Mouse (Mus musculus) midbrain, embryonic 15.5 days (tissue): Measurements from ENCODE around the gene Tsfm. TPM values are rescaled to one million over a fixed set of nuclear protein-coding genes. Genes with fewer than 3 reads are reported as not detected.

Experiments
- ATAC-seq: fragments of 200-750 bp; cut with Nextera tagmentation; replicated peaks from 2 replicates; pipeline ENCODE4 v1.8.0; 2017; ENCODE audit warnings: moderate TSS enrichment
- H3K27ac ChIP-seq: fragments of 300-500 bp; sonication (generic); 2 replicates; pipeline ENCODE4 v1.5.1; 2015; ENCODE audit warnings: mild to moderate bottlenecking, inconsistent platforms
- H3K27me3 ChIP-seq: fragments of 300-500 bp; sonication (generic); replicated peaks from 2 replicates; pipeline ENCODE4 v1.6.1; 2015; ENCODE audit warnings: inconsistent platforms
- H3K36me3 ChIP-seq: fragments of 300-500 bp; sonication (generic); replicated peaks from 2 replicates; pipeline ENCODE4 v1.6.1; 2015; ENCODE audit warnings: inconsistent platforms
- H3K4me1 ChIP-seq: fragments of 300-500 bp; sonication (generic); 2 replicates; pipeline ENCODE4 v1.6.1; 2015; ENCODE audit warnings: inconsistent platforms
- H3K4me2 ChIP-seq: fragments of 300-500 bp; sonication (generic); 2 replicates; pipeline ENCODE4 v1.6.1; 2015; ENCODE audit warnings: inconsistent platforms, mild to moderate bottlenecking, moderate library complexity
- H3K4me3 ChIP-seq: fragments of 300-500 bp; sonication (generic); 2 replicates; pipeline ENCODE4 v1.5.1; 2015; ENCODE audit warnings: mild to moderate bottlenecking, inconsistent platforms
- H3K9ac ChIP-seq: fragments of 300-500 bp; sonication (generic); 2 replicates; pipeline ENCODE4 v1.6.1; 2015; ENCODE audit warnings: mild to moderate bottlenecking, inconsistent platforms
- H3K9me3 ChIP-seq: fragments of 300-500 bp; sonication (generic); 2 replicates; pipeline ENCODE4 v1.6.1; 2016; ENCODE audit warnings: inconsistent platforms
- WGBS: fragments of 180-500 bp; shearing (Covaris S2); methylation state at CpG from one replicate; pipeline ENCODE4 v1.1.7; 2015; ENCODE audit warnings: mixed read lengths; 5-methylcytosine and 5-hydroxymethylcytosine counted together
- polyA plus RNA-seq: library from polyadenylated mRNA; unstranded; fragments of >200 nt; fragmentation: Nextera tagmentation; extraction: Ambion mirVana; gene quantifications from 2 replicates; pipeline ENCODE4 v1.2.1, GENCODE M21; 2015

The Tsfm gene
- polyA plus RNA-seq, 1 experiment from 2014 or later: 57.3 TPM

- ATAC-seq: no peak
- Histone ChIP-seq H3K4me2 (no peak overlapping the region), H3K9ac (no peak overlapping the region), H3K27ac (no peak overlapping the region), H3K36me3 (peaks cover 11% of the 10 kb centered on the region), H3K4me3 (no peak overlapping the region), H3K9me3 (no peaks in the 10 kb centered on the region), H3K4me1 (peaks cover 11% of the 10 kb centered on the region), H3K27me3 (peaks cover 50% of the 10 kb centered on the region)
- 6% methylated on average over 35 of the region's 35 CpGs for WGBS
Measured at GRCm38 (mm10) chr10:127048608-127049394, 18.2 kb upstream of the Tsfm start.

DNA sequence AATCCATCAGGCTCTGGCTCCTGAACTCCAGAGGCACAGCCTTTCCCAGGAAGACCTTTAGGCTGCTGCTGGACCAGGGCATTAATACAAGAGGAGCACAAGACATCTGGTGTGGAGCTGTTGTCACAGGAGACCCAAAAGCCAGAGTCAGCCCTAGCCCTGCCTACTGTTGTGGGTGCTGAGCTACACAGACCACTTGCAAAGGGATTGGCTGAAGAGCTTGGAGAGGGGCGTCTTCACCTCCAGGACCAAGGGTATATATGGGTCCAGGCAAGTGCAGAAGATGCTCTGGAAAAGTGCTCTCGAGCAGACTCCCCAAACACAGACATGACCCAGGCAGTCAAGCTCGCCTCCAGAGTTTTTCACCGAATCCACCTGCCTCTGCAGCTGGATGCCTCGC is 17.3 kb upstream of the Tsfm start, which contains the start of gene Cyp27b1:
Gene Cyp27b1, plus strand, starts transcription at position 297 of the 400 bp plus-strand sequence.
- H3K4me2 ChIP-seq: no peak within 1 kb of the TSS
- H3K36me3 ChIP-seq: 0 out of 2 replicates have a peak, but pooled peaks cover 3% of the 10 kb centered on the region
- H3K27me3 ChIP-seq: peaks cover 50% of the 10 kb centered on the region
- ATAC-seq: no peak
- H3K9me3 ChIP-seq: no peaks in the 10 kb centered on the region
- H3K4me3 ChIP-seq: no peak within 1 kb of the TSS
- 30% methylated on average over 5 of the region's 5 CpGs for WGBS
- H3K9ac ChIP-seq: no peak within 1 kb of the TSS
- H3K27ac ChIP-seq: no peak within 1 kb of the TSS
- H3K4me1 ChIP-seq: peaks cover 12% of the 10 kb centered on the region

GRCm38 (mm10) chr10:127043187-127043586 is 12.5 kb upstream of the Tsfm start:
- 56% methylated on average over 6 of the region's 6 CpGs for WGBS

GRCm38 (mm10) chr10:127042468-127043115 is 12.0 kb upstream of the Tsfm start:
- Histone ChIP-seq H3K4me2 (peak overlapping the region; percentile 91), H3K9me3 (no peaks in the 10 kb centered on the region), H3K9ac (peak overlapping the region; percentile 60; the same call in 1 of the 2 replicates), H3K36me3 (no peaks in the 10 kb centered on the region), H3K27me3 (peaks cover 9% of the 10 kb centered on the region), H3K4me1 (peaks cover 16% of the 10 kb centered on the region), H3K27ac (no peak overlapping the region), H3K4me3 (peak overlapping the region; percentile 80)
- WGBS: 16% methylated on average over 5 of the region's 5 CpGs
- ATAC-seq: no peak

More at GRCm38 (mm10) chr10:127043187-127043586, 12.5 kb upstream of the Tsfm start:
- Histone ChIP-seq H3K27me3 (peaks cover 15% of the 10 kb centered on the region), H3K4me3 (no peak overlapping the region; the same call in 1 of the 2 replicates), H3K9ac (no peak overlapping the region), H3K4me1 (peaks cover 16% of the 10 kb centered on the region), H3K36me3 (no peaks in the 10 kb centered on the region), H3K9me3 (no peaks in the 10 kb centered on the region), H3K27ac (no peak overlapping the region), H3K4me2 (no peak overlapping the region)
- no peak for ATAC-seq

- no peaks in the 10 kb centered on the region for H3K36me3 ChIP-seq
- H3K4me1 ChIP-seq: peaks cover 16% of the 10 kb centered on the region
- WGBS: under 1% methylated on average over 44 of the region's 44 CpGs
- H3K9ac ChIP-seq: peak overlapping the region; percentile 60
- H3K4me2 ChIP-seq: peak overlapping the region; percentile 91
- H3K9me3 ChIP-seq: no peaks in the 10 kb centered on the region
- H3K4me3 ChIP-seq: peak overlapping the region; percentile 80
- peak overlapping the region; percentile 59 for H3K27ac ChIP-seq
- H3K27me3 ChIP-seq: peaks cover 6% of the 10 kb centered on the region
- ATAC-seq: peak; percentile 83
Measured at GRCm38 (mm10) chr10:127041774-127042338, 11.2 kb upstream of the Tsfm start.

DNA sequence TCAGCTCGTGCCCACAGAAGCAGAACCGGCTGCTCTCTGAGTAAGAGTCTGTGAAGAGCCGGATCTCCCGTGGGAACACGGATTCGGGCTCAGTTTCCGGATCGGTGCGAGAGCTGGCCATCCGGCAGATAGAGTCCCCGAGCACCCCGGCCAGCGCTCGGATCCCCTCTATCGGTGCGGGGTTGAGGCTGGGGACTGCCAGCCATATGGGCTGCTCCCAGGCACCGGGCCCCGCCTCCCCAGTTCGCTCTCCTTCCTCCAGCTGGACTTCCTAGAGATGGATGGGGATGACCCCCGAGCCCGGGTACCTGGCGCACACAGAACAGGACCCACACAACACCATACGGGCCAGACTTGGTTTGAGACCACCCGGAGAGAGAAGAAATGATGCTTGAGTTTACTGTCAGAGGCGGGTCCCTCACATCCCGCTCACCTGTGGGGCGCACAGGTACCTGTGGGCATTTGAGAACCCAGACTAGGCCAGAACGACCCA is 10.7 kb upstream of the Tsfm start, which contains the start of the genes Mettl1 and Eef1akmt3:
Gene Mettl1, plus strand, starts transcription at position 141 of the 493 bp plus-strand sequence.
Gene Eef1akmt3, minus strand, starts transcription at position 240 of the 493 bp plus-strand sequence.
- under 1% methylated on average over 28 of the region's 28 CpGs for WGBS
- H3K27ac ChIP-seq: peak within 1 kb of the TSS; percentile 59

DNA sequence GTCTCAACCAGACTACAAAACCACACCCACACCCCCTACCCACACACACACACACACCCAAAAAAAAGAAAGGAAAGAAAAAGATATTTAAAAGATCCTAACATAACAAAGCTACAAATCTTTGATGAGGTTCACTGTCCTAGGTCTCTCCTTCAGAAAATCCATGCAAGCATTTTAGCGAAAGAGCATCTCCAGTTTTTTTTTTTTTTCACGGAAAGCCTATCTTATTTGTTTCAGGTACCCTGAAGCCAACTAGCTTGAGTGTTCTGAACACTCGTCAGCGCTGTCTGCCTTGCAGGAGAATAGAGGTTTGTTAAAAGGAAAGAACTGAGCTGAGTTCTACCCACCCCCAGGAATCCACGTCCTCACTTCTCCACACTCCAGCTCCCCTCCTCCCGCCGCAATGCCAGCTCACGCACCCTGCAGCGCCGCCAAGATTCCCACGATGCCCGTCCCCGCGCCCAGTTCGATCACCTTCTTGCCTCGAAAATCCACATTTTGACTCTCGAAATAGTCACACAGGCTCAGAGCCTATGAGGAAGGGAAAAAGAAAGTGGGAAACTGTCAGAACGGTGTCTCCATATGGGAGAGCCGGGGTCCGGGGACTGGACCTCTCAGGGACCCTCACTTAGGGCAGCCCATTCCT is 10.1 kb upstream of the Tsfm start:
- Histone ChIP-seq H3K36me3 (no peaks in the 10 kb centered on the region), H3K27ac (no peak overlapping the region), H3K9me3 (no peaks in the 10 kb centered on the region), H3K4me3 (peak overlapping the region; percentile 80), H3K4me2 (peak overlapping the region; percentile 91), H3K27me3 (peaks cover 6% of the 10 kb centered on the region), H3K4me1 (peaks cover 16% of the 10 kb centered on the region), H3K9ac (peak overlapping the region; percentile 60)
- ATAC-seq: peak; percentile 12
- 2% methylated on average over 20 of the region's 20 CpGs for WGBS

More for the DNA sequence above, 10.7 kb upstream of the Tsfm start, which contains the start of the genes Mettl1 and Eef1akmt3:
- H3K9ac ChIP-seq: peak within 1 kb of the TSS; percentile 60
- H3K9me3 ChIP-seq: no peaks in the 10 kb centered on the region
- H3K27me3 ChIP-seq: peaks cover 6% of the 10 kb centered on the region
- peak; percentile 83 for ATAC-seq
- peak within 1 kb of the TSS; percentile 80 for H3K4me3 ChIP-seq
- H3K36me3 ChIP-seq: no peaks in the 10 kb centered on the region
- peak within 1 kb of the TSS; percentile 91 for H3K4me2 ChIP-seq
- peaks cover 16% of the 10 kb centered on the region for H3K4me1 ChIP-seq

- Histone ChIP-seq H3K27me3 (peaks cover 6% of the 10 kb centered on the region), H3K9ac (no peak overlapping the region)
- 73% methylated on average over 12 of the region's 12 CpGs for WGBS
Measured at GRCm38 (mm10) chr10:127037641-127038040, 7.0 kb upstream of the Tsfm start.

GRCm38 (mm10) chr10:127036273-127036672 is 5.6 kb upstream of the Tsfm start:
- WGBS: 86% methylated on average over 12 of the region's 12 CpGs
- Histone ChIP-seq H3K27me3 (peaks cover 6% of the 10 kb centered on the region), H3K9ac (no peak overlapping the region), H3K4me2 (no peak overlapping the region), H3K4me1 (peaks cover 7% of the 10 kb centered on the region), H3K4me3 (no peak overlapping the region), H3K9me3 (no peaks in the 10 kb centered on the region), H3K27ac (no peak overlapping the region), H3K36me3 (no peaks in the 10 kb centered on the region)
- no peak for ATAC-seq

More at GRCm38 (mm10) chr10:127037641-127038040, 7.0 kb upstream of the Tsfm start:
- peaks cover 12% of the 10 kb centered on the region for H3K4me1 ChIP-seq
- no peaks in the 10 kb centered on the region for H3K36me3 ChIP-seq
- no peaks in the 10 kb centered on the region for H3K9me3 ChIP-seq
- H3K27ac ChIP-seq: no peak overlapping the region
- H3K4me2 ChIP-seq: no peak overlapping the region
- no peak for ATAC-seq
- no peak overlapping the region for H3K4me3 ChIP-seq

GRCm38 (mm10) chr10:127033301-127033741 is 2.7 kb upstream of the Tsfm start:
- 82% methylated on average over 8 of the region's 8 CpGs for WGBS

GRCm38 (mm10) chr10:127018422-127018821 is 12.2 kb downstream of the Tsfm start:
- WGBS: 85% methylated on average over 16 of the region's 16 CpGs
- Histone ChIP-seq H3K36me3 (peaks cover 15% of the 10 kb centered on the region), H3K9ac (no peak overlapping the region), H3K4me2 (no peak overlapping the region), H3K4me3 (no peak overlapping the region), H3K27me3 (no peaks in the 10 kb centered on the region), H3K27ac (no peak overlapping the region), H3K9me3 (no peaks in the 10 kb centered on the region), H3K4me1 (no peaks in the 10 kb centered on the region)
- ATAC-seq: no peak

More at GRCm38 (mm10) chr10:127033301-127033741, 2.7 kb upstream of the Tsfm start:
- no peaks in the 10 kb centered on the region for H3K27me3 ChIP-seq
- no peak overlapping the region for H3K9ac ChIP-seq
- H3K9me3 ChIP-seq: no peaks in the 10 kb centered on the region
- no peak overlapping the region for H3K4me2 ChIP-seq
- peaks cover 11% of the 10 kb centered on the region for H3K4me1 ChIP-seq
- no peak overlapping the region for H3K27ac ChIP-seq
- no peaks in the 10 kb centered on the region for H3K36me3 ChIP-seq
- H3K4me3 ChIP-seq: no peak overlapping the region
- ATAC-seq: no peak
